Mouse (Mus musculus) cerebellum, adult 9-10 months (tissue): ENCODE measurements around the gene Tapbpl.

Experiments used
- DNase-seq: peaks from one replicate; pipeline ENCODE4 v3.0.0; 2022

The Tapbpl gene

GRCm38 (mm10) chr6:125238396-125238795 is 6.7 kb upstream of the Tapbpl start:
- no peak for DNase-seq

DNA sequence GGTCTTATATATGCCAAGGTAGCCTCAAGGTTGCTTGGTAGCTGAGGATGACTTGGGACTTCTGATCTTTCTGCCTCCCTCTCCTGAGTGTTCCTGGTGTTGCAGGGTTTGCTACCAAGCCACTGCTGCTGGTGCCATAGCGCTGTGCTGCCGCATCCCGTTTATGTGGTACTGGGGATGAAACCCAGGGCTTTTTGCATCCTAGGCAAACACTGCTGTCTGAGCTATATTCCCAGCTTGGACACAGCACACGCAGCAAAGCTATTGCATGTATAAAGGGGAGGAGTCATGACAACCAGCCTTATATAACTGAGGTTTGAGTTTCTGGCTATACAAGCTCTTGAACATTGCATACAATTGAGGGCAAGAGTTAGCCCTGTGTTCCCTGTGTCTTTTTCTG is 5.8 kb upstream of the Tapbpl start:
- no peak for DNase-seq

GRCm38 (mm10) chr6:125236782-125237181 is 5.1 kb upstream of the Tapbpl start, which contains the start of gene Cd27:
Cd27 (minus strand) TSS chr6:125237010.
- no peak for DNase-seq

GRCm38 (mm10) chr6:125236341-125236740 is 4.7 kb upstream of the Tapbpl start:
- no peak for DNase-seq

- DNase-seq = no peak
Observed at GRCm38 (mm10) chr6:125234520-125234828, 2.8 kb upstream of the Tapbpl start.

GRCm38 (mm10) chr6:125233816-125234519 is 2.3 kb upstream of the Tapbpl start:
- no peak for DNase-seq

DNA sequence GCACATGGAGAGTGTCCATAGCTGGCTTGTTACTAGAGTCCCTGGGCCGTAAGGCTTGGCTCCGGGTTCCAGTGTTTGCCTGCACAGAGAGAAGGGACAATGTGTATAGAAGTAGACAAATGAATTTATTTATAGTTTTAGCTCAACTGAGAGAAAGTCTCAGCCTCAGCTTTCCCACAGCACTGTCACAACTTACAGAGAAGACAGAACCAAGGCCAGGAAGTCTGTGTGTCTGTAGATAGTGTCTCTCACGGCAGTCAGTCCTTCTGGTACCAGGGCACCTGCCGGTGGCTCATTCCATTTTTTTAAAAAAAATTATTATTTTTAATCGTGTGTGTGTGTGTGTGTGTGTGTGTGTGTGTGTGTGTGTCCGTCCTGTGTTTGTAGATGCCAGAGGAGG is 856 bp upstream of the Tapbpl start:
- no peak for DNase-seq

- no peak for DNase-seq
Observed at GRCm38 (mm10) chr6:125232045-125232437, 381 bp upstream of the Tapbpl start.

DNA sequence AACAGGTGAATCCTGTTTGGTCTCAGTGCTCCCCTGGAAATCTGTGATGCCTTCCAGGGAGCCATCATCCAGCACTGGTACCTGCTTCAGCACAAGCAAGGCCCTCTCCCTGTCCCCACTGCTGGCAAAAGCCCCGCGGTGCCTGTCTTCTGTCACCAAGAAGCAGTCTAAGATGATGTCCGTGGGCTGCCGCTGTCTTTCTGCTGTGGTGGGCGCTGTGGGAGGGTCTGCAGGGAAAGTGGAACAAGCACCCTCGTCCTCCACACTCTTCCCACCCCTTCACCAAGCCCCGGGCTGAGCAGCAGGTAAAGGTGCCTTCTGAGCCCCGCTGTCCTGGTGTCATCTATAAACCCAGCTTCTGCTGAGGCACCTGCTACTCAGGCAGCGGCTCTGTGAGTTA is 1.1 kb downstream of the Tapbpl start:
- DNase-seq = no peak

DNA sequence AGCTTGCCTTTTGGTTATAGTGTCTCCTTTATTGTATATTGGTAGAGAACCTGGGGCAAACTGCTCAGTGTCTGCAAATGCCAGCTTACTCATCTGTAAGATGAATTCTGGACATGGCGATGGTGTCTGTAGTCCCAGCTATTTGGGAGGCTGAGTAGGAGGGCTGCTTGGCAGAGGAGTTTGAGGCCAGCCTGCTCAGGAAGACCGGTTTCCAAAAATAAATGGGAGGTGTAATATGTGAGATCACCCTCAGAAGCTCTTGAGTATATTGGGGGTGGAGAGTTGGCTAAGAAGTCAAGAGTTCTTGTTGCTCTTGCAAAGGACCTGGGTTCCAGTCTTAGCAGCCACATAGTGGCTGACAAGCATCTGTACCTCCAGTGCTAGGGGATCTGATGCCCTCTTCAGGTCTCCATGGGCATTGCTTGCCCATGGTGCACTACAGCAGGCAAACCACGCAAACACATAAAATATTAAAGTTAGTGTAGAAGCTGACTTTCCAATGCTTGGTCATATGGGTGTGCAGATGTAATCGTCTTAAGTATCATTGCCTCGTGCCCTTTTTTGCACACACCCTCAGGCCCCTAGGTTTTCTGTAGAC is 6.0 kb downstream of the Tapbpl start:
- no peak for DNase-seq

- DNase-seq = no peak
Observed at GRCm38 (mm10) chr6:125222577-125222976, 9.1 kb downstream of the Tapbpl start.

- no peak for DNase-seq
Observed at GRCm38 (mm10) chr6:125222146-125222545, 9.5 kb downstream of the Tapbpl start.

DNA sequence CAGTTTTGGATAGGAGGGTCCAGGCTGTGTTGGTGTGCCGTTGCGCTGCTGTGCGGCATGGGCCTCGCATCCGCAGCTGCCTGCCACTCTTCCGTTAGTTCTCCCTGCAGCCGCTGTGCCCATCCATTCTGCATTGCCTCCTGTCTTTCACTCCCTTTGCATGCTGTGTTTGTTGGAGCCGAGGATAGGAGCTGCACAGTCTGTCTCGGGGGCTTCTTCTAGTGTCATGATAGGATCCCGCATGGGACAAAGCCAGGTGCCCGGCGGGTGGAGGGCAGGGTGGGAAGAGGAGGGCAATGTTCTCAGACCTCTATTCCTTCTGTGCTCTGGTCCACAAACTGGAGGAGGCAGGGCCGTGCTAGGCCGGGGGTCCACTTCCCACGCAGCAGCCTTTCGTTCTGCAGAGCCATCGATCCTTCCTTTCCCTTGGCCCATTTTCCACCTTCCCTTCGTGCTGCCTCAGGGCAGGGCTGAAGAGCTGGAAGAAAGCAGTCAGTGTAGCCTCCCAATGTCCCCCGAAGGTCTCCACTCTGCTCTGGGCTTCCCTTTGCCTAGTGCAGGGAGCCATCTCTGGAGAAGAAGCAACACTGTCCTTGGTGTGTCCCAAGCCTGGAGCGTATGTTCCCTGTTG is 10.4 kb downstream of the Tapbpl start:
- no peak for DNase-seq

DNA sequence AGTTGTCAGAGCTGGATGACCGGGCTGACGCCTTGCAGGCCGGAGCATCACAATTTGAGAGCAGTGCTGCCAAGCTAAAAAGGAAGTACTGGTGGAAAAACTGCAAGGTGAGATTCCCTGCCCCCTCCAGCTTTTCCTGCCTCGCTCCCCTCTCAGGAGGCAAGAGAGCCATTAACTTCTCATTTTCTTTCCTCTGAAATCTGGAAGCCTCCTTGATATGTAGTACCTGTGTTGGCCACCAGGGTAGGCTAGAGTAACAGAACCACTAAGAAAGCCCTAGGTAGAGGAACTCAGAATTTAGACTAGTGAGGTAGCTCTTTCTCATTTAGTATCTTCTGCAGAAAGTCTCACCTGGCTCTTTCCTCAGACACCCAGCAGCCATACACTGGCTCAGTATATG is 12.7 kb downstream of the Tapbpl start:
- peak; percentile 79 for DNase-seq

GRCm38 (mm10) chr6:125217899-125218298 is 13.8 kb downstream of the Tapbpl start:
- peak; percentile 55 for DNase-seq

DNA sequence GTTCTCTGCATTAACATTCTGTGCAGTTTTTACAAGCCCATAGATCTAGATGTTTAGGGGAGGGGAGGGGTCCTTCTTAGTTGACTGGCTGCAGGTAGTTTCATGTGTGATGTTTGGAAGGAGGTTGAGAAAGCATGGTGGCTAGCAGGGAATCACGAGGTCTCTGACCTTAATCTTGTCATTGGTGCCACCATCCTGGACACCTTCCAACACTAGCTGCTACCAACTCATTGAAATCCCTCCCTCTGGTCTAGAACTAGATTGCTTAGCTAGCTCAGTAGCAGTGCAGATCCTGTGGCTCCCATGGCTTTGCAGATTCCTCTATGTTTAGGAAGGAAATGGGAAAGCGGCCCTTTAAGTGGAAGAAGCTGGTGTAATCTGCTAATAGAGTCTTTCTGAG is 14.8 kb downstream of the Tapbpl start:
- DNase-seq = peak; percentile 68

DNA sequence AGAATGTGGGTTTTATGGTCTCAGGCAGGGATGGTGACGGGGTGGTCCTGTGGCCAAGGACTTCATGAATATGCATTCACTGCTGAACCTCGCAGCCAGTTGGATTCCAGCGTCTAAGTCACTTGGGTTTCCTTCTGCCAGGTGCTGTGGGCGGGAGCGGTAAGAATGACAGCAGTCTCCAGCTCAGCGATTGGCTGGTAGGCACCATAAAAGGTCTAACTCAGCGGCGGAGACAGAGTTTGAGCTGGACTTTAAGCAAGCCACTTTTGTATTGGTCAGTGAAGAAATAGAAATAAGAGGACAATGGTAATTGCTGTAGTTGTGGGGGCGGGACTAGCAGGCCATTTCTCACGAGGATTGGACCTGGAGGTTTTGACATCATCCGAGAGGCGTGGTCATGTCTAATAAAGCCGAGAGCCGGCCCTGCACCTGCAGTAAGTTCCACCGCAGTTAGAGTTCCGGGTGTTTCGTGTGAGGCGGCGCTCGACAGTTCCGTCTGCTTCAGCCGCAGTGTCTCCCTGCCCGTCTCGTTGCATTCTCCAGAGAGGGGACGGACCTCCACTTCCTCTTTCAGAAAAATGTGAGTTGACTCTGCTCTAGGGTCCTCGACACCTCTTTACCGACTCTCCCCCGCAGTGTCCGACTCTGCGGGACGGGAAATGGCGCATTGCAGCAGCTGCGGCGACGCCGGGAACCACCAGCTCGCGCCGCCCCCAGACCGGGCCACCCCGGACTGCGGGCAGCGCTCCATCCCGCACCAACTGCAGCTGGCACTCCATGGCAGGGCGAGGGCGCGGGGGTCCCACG is 16.3 kb downstream of the Tapbpl start, which contains the start of gene Vamp1:
TSS of gene Vamp1 (plus strand) at position 404 of the 807 bp plus-strand sequence.
- peak; percentile 100 for DNase-seq

GRCm38 (mm10) chr6:125213715-125214114 is 17.9 kb downstream of the Tapbpl start:
- DNase-seq = no peak

- peak; percentile 5 for DNase-seq
Observed at GRCm38 (mm10) chr6:125213129-125213528, 18.5 kb downstream of the Tapbpl start.

- no peak for DNase-seq
Observed at GRCm38 (mm10) chr6:125212621-125213020, 19.0 kb downstream of the Tapbpl start.

- DNase-seq = no peak
Observed at GRCm38 (mm10) chr6:125210436-125210835, 21.2 kb downstream of the Tapbpl start.

DNA sequence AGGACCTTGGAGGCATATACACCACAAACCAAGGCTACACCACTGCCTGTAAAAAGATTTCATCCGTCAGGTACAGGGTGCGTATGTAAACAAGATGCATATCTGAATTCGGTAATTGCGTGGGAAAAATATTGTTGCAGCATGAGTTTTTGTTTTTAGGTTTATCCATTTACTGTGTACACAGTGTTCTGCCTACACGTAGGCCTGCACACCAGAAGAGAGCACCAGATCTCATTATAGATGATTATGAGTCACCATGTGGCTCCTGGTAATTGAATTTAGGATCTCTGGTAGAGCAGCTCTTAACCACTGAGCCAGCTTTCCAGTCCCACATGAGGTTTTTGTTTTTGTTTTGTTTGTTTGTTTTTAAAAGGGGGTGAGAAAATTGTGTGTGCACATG is 34.5 kb downstream of the Tapbpl start:
- no peak for DNase-seq

DNA sequence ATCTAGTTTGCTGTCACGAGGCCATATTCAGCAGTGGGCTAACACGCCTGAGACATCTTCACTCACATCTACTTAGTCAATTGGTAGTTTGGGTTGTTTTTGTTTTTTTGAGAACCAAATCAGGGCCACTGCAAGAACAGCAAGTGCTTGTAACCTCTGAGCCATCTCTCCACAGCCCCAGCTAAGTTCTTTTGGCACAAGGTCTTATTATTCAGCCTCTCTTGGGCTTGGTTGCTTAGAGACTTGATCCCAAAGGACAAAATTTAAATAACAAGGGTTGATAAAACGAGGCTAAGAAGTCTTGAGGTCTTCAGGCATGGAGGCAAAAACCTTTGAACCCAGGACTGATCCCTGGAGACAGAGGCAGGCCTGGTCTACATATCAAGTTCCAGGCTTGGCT is 35.4 kb downstream of the Tapbpl start:
- DNase-seq = no peak
